Mouse (Mus musculus) forebrain, postnatal 0 days (tissue): Measurements from ENCODE around the gene Ccnt2. TPM values are rescaled to one million over a fixed set of nuclear protein-coding genes. Genes with fewer than 3 reads are reported as not detected.

Source experiments
- ATAC-seq: fragments of 200-750 bp; cut with Nextera tagmentation; 2 replicates; pipeline ENCODE4 v1.8.0; 2017; ENCODE audit warnings: mild to moderate bottlenecking, moderate library complexity
- DNase-seq: peaks from one replicate; pipeline ENCODE4 v3.0.0-alpha.2; 2015
- H3K27ac ChIP-seq: fragments of 300-500 bp; sonication (generic); 2 replicates; pipeline ENCODE4 v1.5.1; 2014; ENCODE audit warnings: low read depth, mild to moderate bottlenecking, antibody characterized with exemption, low read length, moderate library complexity, mixed read lengths
- H3K27me3 ChIP-seq: fragments of 300-500 bp; sonication (generic); 2 replicates; pipeline ENCODE4 v1.6.1; 2014; ENCODE audit warnings: mild to moderate bottlenecking, low read length, mixed read lengths; ENCODE audit not compliant: insufficient read depth
- H3K36me3 ChIP-seq: fragments of 300-500 bp; sonication (generic); 2 replicates; pipeline ENCODE4 v1.6.1; 2014; ENCODE audit warnings: mild to moderate bottlenecking, moderate library complexity; ENCODE audit not compliant: insufficient read depth
- H3K4me1 ChIP-seq: fragments of 300-500 bp; sonication (generic); 2 replicates; pipeline ENCODE4 v1.6.1; 2014; ENCODE audit warnings: antibody characterized with exemption; ENCODE audit not compliant: insufficient read depth
- H3K4me2 ChIP-seq: fragments of 300-500 bp; sonication (generic); 2 replicates; pipeline ENCODE4 v1.6.1; 2014; ENCODE audit warnings: low read depth, mild to moderate bottlenecking, moderate library complexity
- H3K4me3 ChIP-seq: fragments of 300-500 bp; sonication (generic); 2 replicates; pipeline ENCODE4 v1.5.1; 2014; ENCODE audit warnings: low read depth, low read length, mixed read lengths
- H3K9ac ChIP-seq: fragments of 300-500 bp; sonication (generic); 2 replicates; pipeline ENCODE4 v1.6.1; 2014; ENCODE audit warnings: mild to moderate bottlenecking
- H3K9me3 ChIP-seq: fragments of 300-500 bp; sonication (generic); 2 replicates; pipeline ENCODE4 v1.6.1; 2016; ENCODE audit warnings: low read length
- CTCF ChIP-seq: sonication (generic); IDR thresholded peaks from 2 replicates; pipeline ENCODE4 v1.5.1; 2016; ENCODE audit warnings: antibody characterized with exemption, control low read depth, low read depth
- WGBS: fragments of 180-500 bp; shearing (Covaris S2); extraction: QIAGEN DNeasy Blood & Tissue Kit; methylation state at CpG from one replicate; pipeline ENCODE4 v1.1.7; 2014; 5-methylcytosine and 5-hydroxymethylcytosine counted together
- polyA plus RNA-seq: library from polyadenylated mRNA; unstranded; fragments of >200 nt; fragmentation: Nextera tagmentation; extraction: Ambion mirVana; gene quantifications from 2 replicates; pipeline ENCODE4 v1.2.1, GENCODE M21; 2015
- total RNA-seq: library from RNA; depleted of rRNA; stranded (reverse); fragments of >200 nt; gene quantifications from 2 replicates; pipeline ENCODE4 v1.2.3, GENCODE M21; 2014

The Ccnt2 gene
- total and polyA plus RNA-seq, 2 experiments from 2014 or later = 23.2 to 51.5 TPM

- DNase-seq = no peak
- WGBS = 92% methylated on average over 1 of the region's 1 CpGs
- H3K4me3 ChIP-seq = no peak overlapping the region
- H3K4me1 ChIP-seq = no peaks in the 10 kb centered on the region
- no peaks in the 10 kb centered on the region; the same call in 1 of the 2 replicates for H3K36me3 ChIP-seq
- no peak overlapping the region for H3K27ac ChIP-seq
- no peak for ATAC-seq
- no peaks in the 10 kb centered on the region for H3K27me3 ChIP-seq
- TF ChIP-seq CTCF = no peak
- no peak overlapping the region for H3K9ac ChIP-seq
- H3K4me2 ChIP-seq = no peak overlapping the region
- no peaks in the 10 kb centered on the region for H3K9me3 ChIP-seq
Observed at GRCm38 (mm10) chr1:127793459-127793858, 19.5 kb downstream of the Ccnt2 start.

GRCm38 (mm10) chr1:127795087-127795769, 21.3 kb downstream of the Ccnt2 start:
- Histone ChIP-seq H3K36me3 (peaks cover 9% of the 10 kb centered on the region), H3K27me3 (no peaks in the 10 kb centered on the region), H3K27ac (no peak overlapping the region), H3K4me2 (no peak overlapping the region), H3K4me1 (no peaks in the 10 kb centered on the region), H3K4me3 (no peak overlapping the region), H3K9ac (no peak overlapping the region), H3K9me3 (no peaks in the 10 kb centered on the region)
- DNase-seq (no peak), ATAC-seq (no peak)
- no peak for TF ChIP-seq CTCF
- WGBS = 86% methylated on average over 6 of the region's 6 CpGs

DNA sequence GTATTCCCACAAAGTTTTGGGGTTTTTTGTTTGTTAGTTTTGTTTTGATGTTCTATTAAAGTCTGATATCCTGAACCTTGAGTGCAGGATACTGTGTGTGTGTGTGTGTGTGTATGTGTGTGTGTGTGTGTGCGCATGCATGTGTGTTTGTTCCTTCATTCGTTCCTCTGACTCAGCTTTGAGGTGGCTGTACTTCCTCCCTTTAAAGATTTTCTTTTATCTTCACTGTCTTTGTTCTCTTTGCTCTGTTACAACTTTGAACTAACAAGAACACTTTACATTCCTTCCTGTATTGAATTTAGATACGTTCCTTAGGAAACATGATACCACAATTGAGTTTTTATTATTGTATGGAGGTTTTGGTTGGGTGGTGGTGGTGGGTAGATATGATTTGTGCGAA, 22.4 kb downstream of the Ccnt2 start:
- peaks cover 9% of the 10 kb centered on the region for H3K36me3 ChIP-seq
- H3K9me3 ChIP-seq = no peaks in the 10 kb centered on the region
- no peak for ATAC-seq
- TF ChIP-seq CTCF = no peak
- 68% methylated on average over 4 of the region's 4 CpGs for WGBS
- H3K4me1 ChIP-seq = no peaks in the 10 kb centered on the region
- H3K4me2 ChIP-seq = no peak overlapping the region
- no peak overlapping the region for H3K9ac ChIP-seq
- H3K27ac ChIP-seq = no peak overlapping the region
- no peak for DNase-seq
- no peak overlapping the region for H3K4me3 ChIP-seq
- no peaks in the 10 kb centered on the region for H3K27me3 ChIP-seq

GRCm38 (mm10) chr1:127796752-127797151, 22.8 kb downstream of the Ccnt2 start:
- Histone ChIP-seq H3K27ac (no peak overlapping the region), H3K36me3 (peaks cover 12% of the 10 kb centered on the region), H3K27me3 (no peaks in the 10 kb centered on the region), H3K9me3 (no peaks in the 10 kb centered on the region), H3K9ac (no peak overlapping the region), H3K4me2 (no peak overlapping the region), H3K4me1 (no peaks in the 10 kb centered on the region), H3K4me3 (no peak overlapping the region)
- WGBS = 61% methylated on average over 1 of the region's 1 CpGs
- no peak for TF ChIP-seq CTCF
- DNase-seq = no peak
- ATAC-seq = no peak

DNA sequence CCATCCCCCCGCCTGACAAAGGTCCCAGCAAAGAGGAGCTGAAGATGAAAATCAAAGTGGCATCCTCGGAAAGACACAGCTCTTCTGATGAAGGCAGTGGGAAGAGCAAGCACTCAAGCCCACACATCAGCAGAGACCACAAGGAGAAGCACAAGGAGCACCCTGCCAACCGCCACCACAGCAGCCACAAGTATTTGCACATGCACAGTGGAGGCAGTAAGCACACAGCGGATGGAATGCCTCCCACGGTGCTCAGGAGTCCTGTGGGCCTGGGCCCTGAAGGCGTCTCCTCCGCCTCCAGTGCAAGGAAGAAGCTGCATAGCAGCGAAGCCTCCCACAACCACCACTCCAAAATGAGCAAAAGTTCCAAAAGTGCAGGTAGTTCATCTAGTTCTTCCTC, 29.0 kb downstream of the Ccnt2 start:
- DNase-seq = no peak
- Histone ChIP-seq H3K4me2 (no peak overlapping the region), H3K9ac (no peak overlapping the region), H3K4me1 (no peaks in the 10 kb centered on the region), H3K27me3 (no peaks in the 10 kb centered on the region), H3K4me3 (no peak overlapping the region), H3K27ac (no peak overlapping the region), H3K9me3 (no peaks in the 10 kb centered on the region), H3K36me3 (peaks cover 43% of the 10 kb centered on the region)
- WGBS = 88% methylated on average over 8 of the region's 8 CpGs
- no peak for ATAC-seq
- TF ChIP-seq CTCF = no peak

DNA sequence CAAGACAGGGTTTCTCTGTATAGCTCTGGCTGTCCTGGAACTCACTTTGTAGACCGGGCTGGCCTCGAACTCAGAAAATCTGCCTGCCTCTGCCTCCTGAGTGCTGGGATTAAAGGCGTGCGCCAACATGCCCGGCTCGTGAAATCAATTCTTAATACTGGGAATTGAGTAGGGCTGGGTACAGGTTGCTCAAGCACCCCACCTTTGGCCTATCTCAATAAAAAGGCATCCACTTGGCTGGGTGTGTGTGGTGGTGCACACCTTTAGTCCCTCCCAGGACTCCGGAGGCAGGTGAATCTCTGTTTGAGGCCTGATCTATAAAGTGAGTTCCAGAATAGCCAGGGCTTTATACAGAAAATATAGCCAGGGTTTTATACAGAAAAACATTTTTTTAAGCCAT, 34.7 kb downstream of the Ccnt2 start:
- DNase-seq (no peak), ATAC-seq (no peak)
- Histone ChIP-seq H3K27ac (no peak overlapping the region), H3K4me2 (no peak overlapping the region), H3K36me3 (peaks cover 11% of the 10 kb centered on the region), H3K27me3 (no peaks in the 10 kb centered on the region), H3K9me3 (no peaks in the 10 kb centered on the region), H3K4me1 (no peaks in the 10 kb centered on the region), H3K4me3 (no peak overlapping the region), H3K9ac (no peak overlapping the region)
- WGBS = 97% methylated on average over 7 of the region's 7 CpGs
- no peak for TF ChIP-seq CTCF

DNA sequence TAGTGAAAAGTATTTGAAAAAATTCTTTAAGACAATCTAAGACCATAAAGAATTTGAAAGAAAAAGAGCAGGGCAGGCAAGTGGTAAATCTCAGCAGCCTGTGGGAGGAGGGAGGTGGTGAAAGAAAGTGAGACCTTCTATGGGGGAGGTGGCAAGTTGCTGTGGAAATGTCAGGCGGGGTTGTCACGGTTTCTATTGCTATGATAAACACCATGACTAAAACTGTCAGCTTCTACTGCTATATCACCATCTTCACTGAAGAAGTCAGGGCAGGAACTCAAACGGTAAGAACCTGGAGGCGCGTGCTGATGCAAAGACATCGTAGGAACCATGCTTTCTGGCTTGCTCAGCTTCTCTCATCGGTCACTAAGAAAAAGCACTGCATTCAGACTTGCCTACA, 39.0 kb downstream of the Ccnt2 start:
- DNase-seq (no peak), ATAC-seq (no peak)
- Histone ChIP-seq H3K4me1 (no peaks in the 10 kb centered on the region), H3K9ac (no peak overlapping the region), H3K4me3 (no peak overlapping the region), H3K4me2 (no peak overlapping the region), H3K27me3 (no peaks in the 10 kb centered on the region), H3K36me3 (no peaks in the 10 kb centered on the region), H3K27ac (no peak overlapping the region), H3K9me3 (no peaks in the 10 kb centered on the region)
- 83% methylated on average over 7 of the region's 7 CpGs for WGBS
- no peak for TF ChIP-seq CTCF

DNA sequence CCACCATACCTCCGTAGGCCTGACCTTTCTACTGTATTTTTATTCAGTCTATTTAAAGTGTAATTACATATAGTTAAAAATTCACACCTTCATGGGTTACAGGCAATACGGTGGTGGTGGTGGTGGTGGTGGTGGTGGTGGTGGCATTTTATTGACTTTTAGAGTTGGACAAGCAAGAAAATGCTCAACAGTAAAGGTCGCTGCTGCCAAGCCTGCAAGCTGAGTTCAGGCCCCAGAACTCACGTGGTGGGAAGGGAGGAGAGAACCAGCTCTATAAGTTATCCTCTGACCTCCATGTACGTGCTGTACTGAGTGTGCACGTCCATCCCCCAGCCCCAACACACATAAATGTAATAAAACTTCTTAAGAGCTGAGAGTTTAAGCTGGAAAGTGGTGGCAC, 42.4 kb downstream of the Ccnt2 start:
- no peak for DNase-seq
- no peak for TF ChIP-seq CTCF
- 81% methylated on average over 6 of the region's 6 CpGs for WGBS

More for the DNA sequence above, 42.4 kb downstream of the Ccnt2 start:
- Histone ChIP-seq H3K27ac (no peak overlapping the region), H3K9me3 (no peaks in the 10 kb centered on the region), H3K4me1 (no peaks in the 10 kb centered on the region), H3K9ac (no peak overlapping the region), H3K4me3 (no peak overlapping the region), H3K36me3 (no peaks in the 10 kb centered on the region), H3K4me2 (no peak overlapping the region), H3K27me3 (no peaks in the 10 kb centered on the region)
- ATAC-seq = no peak
